Mouse (Mus musculus): Measurements from ENCODE around the gene Ednra. TPM values are rescaled to one million over a fixed set of nuclear protein-coding genes. Genes with fewer than 3 reads are reported as not detected.

Gene Ednra
- total RNA-seq (2014; rRNA removed) (5.0 and 6.8 TPM in 2 replicates), polyA plus RNA-seq (2015; fragmentation: Nextera tagmentation; extraction: Ambion mirVana) (4.9 and 5.1 TPM in 2 replicates)

DNA sequence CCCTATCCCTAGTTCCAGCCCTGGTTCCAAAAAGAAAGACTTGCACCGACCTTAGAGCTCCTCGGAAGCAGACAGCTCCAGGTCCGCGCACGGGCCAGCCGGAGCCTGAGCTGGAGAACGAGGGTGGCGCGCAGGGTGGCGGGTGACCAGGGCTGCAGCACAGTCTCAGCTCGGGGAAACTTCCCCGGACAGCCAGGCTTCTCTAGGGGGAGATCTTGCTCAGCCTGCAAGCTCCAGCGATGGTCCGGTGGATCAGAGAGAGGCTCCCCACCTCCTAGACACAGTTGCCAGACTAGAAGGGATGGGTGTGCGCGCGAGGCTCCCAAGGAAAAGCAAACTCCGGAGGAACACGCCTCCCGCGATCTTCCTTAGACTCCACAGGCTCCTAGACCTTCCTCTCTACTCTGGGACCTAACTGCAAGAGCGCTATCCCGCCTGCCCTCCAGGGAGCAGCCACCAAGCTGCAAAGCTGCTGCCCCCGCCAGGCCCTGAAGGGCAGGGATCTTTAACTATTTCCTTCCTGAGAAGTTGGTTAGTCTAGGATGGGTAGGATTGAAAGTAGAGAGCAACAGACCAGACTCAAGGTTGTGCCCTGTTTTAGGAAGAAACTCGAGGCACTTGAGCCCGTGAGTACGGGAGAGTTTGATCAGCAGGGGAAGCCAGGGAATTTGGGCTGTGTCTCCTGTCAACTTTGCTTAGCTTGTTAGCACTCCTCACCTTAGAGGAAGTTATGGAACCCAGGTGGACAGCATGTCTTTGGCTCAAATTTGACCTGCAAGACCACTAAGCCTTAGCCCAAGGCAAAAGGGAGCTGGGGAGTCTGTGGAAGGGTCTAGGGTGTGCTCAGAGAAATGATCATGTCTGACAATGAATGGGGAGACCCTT, at the start of gene Ednra:
Ednra (minus strand) TSS at position 419 of the 885 bp plus-strand sequence.
- Histone ChIP-seq H3K9ac (replicated peaks; ENCODE audit: low read length, poor library complexity, severe bottlenecking) (peak within 1 kb of the TSS; percentile 44), H3K4me3 (ENCODE audit: low read depth, low read length) (peak within 1 kb of the TSS; percentile 40), H3K27me3 (ENCODE audit: insufficient read depth, low read length) (no peaks in the 10 kb centered on the region), H3K27ac (ENCODE audit: low read depth, low read length) (peak within 1 kb of the TSS; percentile 55), H3K9me3 (ENCODE audit: low read length) (no peaks in the 10 kb centered on the region), H3K4me2 (ENCODE audit: low read depth, low read length, poor library complexity, severe bottlenecking) (peak within 1 kb of the TSS; percentile 84), H3K36me3 (ENCODE audit: insufficient read depth, low read length) (no peaks in the 10 kb centered on the region), H3K4me1 (ENCODE audit: insufficient read depth, low read length) (peaks cover 6% of the 10 kb centered on the region; the same call in 1 of the 2 replicates)
- peak; percentile 51 for DNase-seq (ENCODE audit: low spot score)
- ATAC-seq (ENCODE audit: low FRiP score), result peak; percentile 78
- 2% methylated on average over 27 of the region's 27 CpGs for WGBS
- TF ChIP-seq CTCF (IDR thresholded peaks at IDR 0.05), result peak; percentile 58

DNA sequence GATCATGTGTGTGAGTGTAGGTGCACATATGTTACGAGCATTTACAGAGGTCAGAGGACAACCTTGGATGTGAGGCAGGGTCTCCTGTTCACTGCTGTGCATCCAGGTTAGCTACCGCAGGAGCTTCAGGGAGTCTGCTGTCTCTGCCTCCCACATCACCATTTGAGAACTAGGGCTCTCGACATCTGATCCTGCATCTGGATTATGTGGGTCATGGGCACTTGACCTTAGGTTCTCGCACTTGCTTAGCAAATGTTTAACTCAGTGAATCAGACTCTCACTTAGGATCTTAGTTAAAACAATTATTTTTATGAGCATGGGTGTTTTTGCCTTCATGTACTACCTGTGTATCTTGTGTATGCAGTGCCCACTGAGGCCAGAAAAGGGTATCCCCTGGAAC, 49.6 kb upstream of the Ednra start:
- ATAC-seq (ENCODE audit: low FRiP score) (no peak), DNase-seq (ENCODE audit: low spot score) (no peak)
- H3K4me1 ChIP-seq (ENCODE audit: insufficient read depth, low read length), result no peaks in the 10 kb centered on the region
- H3K36me3 ChIP-seq (ENCODE audit: insufficient read depth, low read length), result no peaks in the 10 kb centered on the region
- H3K4me3 ChIP-seq (ENCODE audit: low read depth, low read length), result no peak overlapping the region
- no peak overlapping the region for H3K4me2 ChIP-seq (ENCODE audit: low read depth, low read length, poor library complexity, severe bottlenecking)
- WGBS, result 94% methylated on average over 4 of the region's 4 CpGs
- H3K27me3 ChIP-seq (ENCODE audit: insufficient read depth, low read length), result no peaks in the 10 kb centered on the region
- H3K9ac ChIP-seq (replicated peaks; ENCODE audit: low read length, poor library complexity, severe bottlenecking), result no peak overlapping the region
- no peak overlapping the region for H3K27ac ChIP-seq (ENCODE audit: low read depth, low read length)
- no peak for TF ChIP-seq CTCF (IDR thresholded peaks at IDR 0.05)
- H3K9me3 ChIP-seq (ENCODE audit: low read length), result no peaks in the 10 kb centered on the region

DNA sequence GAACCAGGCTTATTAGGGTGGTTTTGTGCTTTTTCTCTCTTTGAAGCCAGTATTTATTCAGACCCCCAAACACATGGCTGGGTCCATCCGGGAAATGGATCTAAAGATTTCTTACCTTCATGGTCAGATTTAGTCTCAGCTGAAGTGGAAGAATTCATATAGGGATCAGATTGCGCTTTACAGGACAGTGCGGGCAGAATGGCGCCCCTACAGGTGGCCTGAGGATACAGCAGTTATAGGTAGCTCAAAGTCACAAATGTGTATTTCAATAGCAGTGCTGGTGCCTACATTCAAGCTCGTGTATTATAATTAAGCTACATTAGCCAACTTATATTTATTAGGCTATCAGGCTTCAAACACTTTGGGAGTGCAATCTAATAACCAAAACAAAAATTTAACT, 49.0 kb upstream of the Ednra start:
- Histone ChIP-seq H3K36me3 (ENCODE audit: insufficient read depth, low read length) (no peaks in the 10 kb centered on the region), H3K4me2 (ENCODE audit: low read depth, low read length, poor library complexity, severe bottlenecking) (no peak overlapping the region), H3K9ac (replicated peaks; ENCODE audit: low read length, poor library complexity, severe bottlenecking) (no peak overlapping the region), H3K27ac (ENCODE audit: low read depth, low read length) (no peak overlapping the region), H3K9me3 (ENCODE audit: low read length) (no peaks in the 10 kb centered on the region), H3K4me1 (ENCODE audit: insufficient read depth, low read length) (no peaks in the 10 kb centered on the region), H3K27me3 (ENCODE audit: insufficient read depth, low read length) (no peaks in the 10 kb centered on the region), H3K4me3 (ENCODE audit: low read depth, low read length) (no peak overlapping the region)
- no peak for ATAC-seq (ENCODE audit: low FRiP score)
- peak; percentile 50 for TF ChIP-seq CTCF (IDR thresholded peaks at IDR 0.05)
- no peak for DNase-seq (ENCODE audit: low spot score)
- WGBS, result 75% methylated on average over 5 of the region's 5 CpGs

DNA sequence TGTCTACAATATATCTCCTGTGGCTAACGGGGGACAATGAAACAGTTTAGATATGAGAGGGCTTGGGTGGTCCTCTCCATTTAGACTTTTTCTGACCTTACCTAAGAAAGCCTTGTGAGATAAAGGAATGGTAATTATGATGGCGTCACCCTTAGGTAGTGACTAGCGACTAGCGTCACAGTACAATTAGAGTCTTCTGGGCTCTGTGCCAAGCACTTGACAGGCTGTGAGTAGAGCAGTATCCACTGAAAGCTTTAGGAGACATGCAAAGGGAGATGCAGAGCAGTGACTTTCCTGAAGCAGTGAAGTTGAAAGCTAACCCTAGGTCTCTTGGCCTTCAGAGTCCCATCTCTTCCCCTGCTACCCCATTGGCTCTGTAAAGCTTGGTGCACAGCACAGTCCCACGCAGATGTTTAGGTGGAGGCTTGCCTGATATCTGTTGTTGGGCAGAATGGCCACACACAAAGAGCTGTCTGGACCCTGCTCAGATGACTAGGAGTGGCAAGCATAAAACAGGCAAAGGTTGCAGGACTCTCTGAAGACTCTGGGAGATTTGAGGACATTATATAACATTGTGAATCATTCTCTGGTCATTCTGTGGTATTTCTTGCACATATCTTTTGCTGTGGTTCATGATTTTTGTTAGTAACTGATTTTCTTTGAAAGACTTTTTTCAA, 48.1 kb upstream of the Ednra start:
- Histone ChIP-seq H3K27ac (ENCODE audit: low read depth, low read length) (no peak overlapping the region), H3K27me3 (ENCODE audit: insufficient read depth, low read length) (no peaks in the 10 kb centered on the region), H3K9ac (replicated peaks; ENCODE audit: low read length, poor library complexity, severe bottlenecking) (no peak overlapping the region), H3K9me3 (ENCODE audit: low read length) (no peaks in the 10 kb centered on the region), H3K4me2 (ENCODE audit: low read depth, low read length, poor library complexity, severe bottlenecking) (no peak overlapping the region), H3K4me1 (ENCODE audit: insufficient read depth, low read length) (no peaks in the 10 kb centered on the region), H3K36me3 (ENCODE audit: insufficient read depth, low read length) (no peaks in the 10 kb centered on the region), H3K4me3 (ENCODE audit: low read depth, low read length) (no peak overlapping the region)
- ATAC-seq (ENCODE audit: low FRiP score), result no peak
- no peak for TF ChIP-seq CTCF (IDR thresholded peaks at IDR 0.05)
- WGBS, result 58% methylated on average over 5 of the region's 5 CpGs
- DNase-seq (ENCODE audit: low spot score), result peak; percentile 33

DNA sequence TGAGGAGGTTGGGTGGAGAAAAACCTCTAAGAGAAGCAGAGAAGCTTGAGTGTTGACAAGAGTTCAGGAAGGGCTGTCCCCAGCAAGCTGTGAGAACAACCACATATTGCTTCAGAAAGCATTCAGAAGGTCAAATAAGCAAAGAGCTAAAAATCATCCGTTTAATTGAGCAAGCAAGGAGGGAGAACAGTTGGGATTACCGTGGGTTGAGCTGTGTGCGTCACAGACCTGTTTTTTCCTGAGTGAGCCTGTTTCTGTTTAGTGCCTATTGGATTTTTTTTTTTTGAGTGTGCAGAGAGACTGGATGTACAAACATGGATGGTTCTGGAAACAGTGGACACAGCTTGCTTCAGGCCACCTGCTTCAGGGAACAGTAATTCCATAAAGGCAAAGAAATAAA, 46.7 kb upstream of the Ednra start:
- Histone ChIP-seq H3K27me3 (ENCODE audit: insufficient read depth, low read length) (no peaks in the 10 kb centered on the region), H3K27ac (ENCODE audit: low read depth, low read length) (no peak overlapping the region), H3K9ac (replicated peaks; ENCODE audit: low read length, poor library complexity, severe bottlenecking) (no peak overlapping the region), H3K9me3 (ENCODE audit: low read length) (no peaks in the 10 kb centered on the region), H3K4me1 (ENCODE audit: insufficient read depth, low read length) (no peaks in the 10 kb centered on the region), H3K4me3 (ENCODE audit: low read depth, low read length) (no peak overlapping the region), H3K4me2 (ENCODE audit: low read depth, low read length, poor library complexity, severe bottlenecking) (no peak overlapping the region), H3K36me3 (ENCODE audit: insufficient read depth, low read length) (no peaks in the 10 kb centered on the region)
- ATAC-seq (ENCODE audit: low FRiP score), result no peak
- no peak for DNase-seq (ENCODE audit: low spot score)
- TF ChIP-seq CTCF (IDR thresholded peaks at IDR 0.05), result no peak
- 75% methylated on average over 3 of the region's 3 CpGs for WGBS

DNA sequence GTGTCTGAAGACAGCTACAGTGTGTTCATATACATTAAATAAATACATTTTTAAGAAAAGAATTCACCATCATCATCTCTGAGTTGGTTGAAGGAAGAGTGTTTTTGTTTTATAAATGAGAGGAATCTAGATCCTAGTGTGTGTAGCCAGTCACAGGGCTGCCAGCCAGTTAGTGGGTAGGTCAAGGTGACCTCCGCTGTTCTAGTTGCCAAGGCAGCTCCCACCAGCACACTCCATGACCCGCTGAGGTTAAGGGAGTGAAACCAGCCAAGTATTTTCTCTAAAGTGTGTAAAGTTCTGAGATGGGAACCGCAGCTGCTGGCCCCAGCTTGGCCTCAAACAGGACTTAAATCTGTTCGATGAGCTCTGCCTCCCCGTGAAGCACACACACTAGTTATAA, 44.7 kb upstream of the Ednra start:
- no peaks in the 10 kb centered on the region for H3K36me3 ChIP-seq (ENCODE audit: insufficient read depth, low read length)
- H3K27me3 ChIP-seq (ENCODE audit: insufficient read depth, low read length), result no peaks in the 10 kb centered on the region
- no peak overlapping the region for H3K4me2 ChIP-seq (ENCODE audit: low read depth, low read length, poor library complexity, severe bottlenecking)
- no peak for TF ChIP-seq CTCF (IDR thresholded peaks at IDR 0.05)
- no peak overlapping the region for H3K4me3 ChIP-seq (ENCODE audit: low read depth, low read length)
- no peaks in the 10 kb centered on the region for H3K4me1 ChIP-seq (ENCODE audit: insufficient read depth, low read length)
- H3K9me3 ChIP-seq (ENCODE audit: low read length), result no peaks in the 10 kb centered on the region
- DNase-seq (ENCODE audit: low spot score) (no peak), ATAC-seq (ENCODE audit: low FRiP score) (no peak)
- H3K27ac ChIP-seq (ENCODE audit: low read depth, low read length), result no peak overlapping the region
- no peak overlapping the region for H3K9ac ChIP-seq (replicated peaks; ENCODE audit: low read length, poor library complexity, severe bottlenecking)
- WGBS, result 97% methylated on average over 5 of the region's 5 CpGs

All from midbrain, postnatal 0 days (tissue).